Mouse (Mus musculus): ENCODE measurements around the gene Unc5c.

The Unc5c gene

DNA sequence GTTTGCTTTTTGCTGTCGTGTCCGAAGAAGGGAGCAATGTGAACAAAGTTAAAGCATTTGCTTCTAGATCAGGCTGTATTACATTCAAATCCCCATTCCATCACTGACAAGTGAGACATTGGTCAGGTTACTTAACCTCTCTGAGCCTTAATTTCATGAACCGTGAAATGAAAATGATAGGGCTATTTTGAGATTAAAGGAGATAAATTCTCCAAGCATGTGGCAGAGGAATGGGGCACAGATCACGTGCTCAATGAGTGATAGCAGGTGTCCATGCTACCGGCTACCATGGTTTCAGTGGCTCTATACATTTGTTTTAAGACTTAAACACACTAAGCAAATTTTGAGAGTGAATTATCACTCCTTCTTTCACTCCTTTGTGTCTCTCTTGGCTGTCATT is 254.0 kb downstream of the Unc5c start:
- DNase-seq (ENCODE audit: low read depth) = no peak

DNA sequence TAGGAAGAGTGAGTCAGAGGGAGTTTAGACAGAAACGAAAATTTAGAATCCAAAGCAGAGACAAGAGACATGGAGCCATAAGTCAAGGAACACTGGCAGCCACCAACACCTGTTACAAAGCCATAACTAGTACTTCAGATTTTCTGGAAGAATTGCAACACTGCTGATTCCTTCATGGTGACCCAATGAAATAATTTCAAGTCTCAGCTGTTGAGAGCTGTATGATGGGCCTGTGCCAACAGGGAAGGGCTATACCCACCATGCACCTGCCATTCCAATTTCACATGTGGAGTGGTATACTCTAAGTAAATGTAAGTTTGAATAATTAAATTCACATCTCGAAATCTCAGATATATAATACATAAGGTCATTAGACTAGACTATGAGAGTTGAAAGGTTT is 259.5 kb downstream of the Unc5c start:
- DNase-seq (ENCODE audit: low read depth) = no peak

DNA sequence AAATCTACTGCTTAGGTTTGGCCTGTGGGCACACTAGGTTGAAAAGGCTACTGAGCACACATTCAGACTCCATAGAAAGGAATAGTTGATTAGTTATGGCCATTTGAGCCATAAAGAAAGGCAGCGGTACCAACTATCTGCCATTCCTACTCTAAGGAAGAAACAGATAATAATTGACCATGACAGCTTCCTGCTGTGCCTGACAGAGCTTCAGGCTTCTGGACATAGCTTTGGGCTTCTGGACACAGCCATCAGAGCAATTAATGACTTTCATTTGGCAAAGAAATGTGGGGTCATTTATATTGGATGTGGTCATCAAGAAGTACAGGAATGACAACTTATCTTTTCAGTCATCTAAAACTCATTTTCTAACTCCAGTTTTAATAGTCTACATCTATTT is 260.4 kb downstream of the Unc5c start:
- DNase-seq (ENCODE audit: low read depth) = no peak

DNA sequence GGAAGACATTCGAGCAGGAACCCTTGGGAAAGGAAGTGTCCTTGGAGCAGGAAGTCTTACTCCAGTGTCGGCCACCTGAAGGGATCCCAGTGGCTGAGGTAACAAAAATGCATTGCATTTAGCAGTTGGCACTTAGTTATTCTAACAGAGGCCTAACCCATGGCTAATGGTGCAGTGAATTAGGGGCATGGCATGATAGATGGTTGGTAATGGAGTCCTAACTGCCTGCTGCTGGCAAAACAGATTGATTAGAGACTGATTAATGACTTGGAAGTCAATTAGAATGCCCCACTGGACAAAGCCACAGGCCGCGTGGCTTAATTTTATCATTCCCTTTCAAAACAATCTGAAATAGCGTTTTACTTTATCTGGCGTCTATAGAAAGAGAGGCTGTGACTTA is 268.8 kb downstream of the Unc5c start:
- DNase-seq (ENCODE audit: low read depth) = no peak

DNA sequence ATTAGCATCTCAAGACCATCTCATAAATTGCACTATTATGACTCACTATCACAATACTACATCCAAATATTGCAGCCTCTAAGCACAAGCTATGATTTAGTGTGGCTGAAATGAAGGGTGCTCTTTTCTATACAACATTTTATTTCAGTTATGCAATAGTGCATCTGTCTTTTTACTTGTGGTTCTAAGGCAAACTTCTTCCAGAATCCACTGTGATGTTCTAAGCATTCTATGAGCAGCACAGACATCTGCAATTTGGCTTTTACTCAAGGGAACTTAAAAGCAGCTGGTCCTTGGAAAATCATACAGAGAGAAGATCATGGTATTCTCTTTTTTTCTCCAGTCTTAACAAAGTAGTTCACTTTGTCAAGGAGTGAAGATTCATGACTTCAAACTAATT is 270.3 kb downstream of the Unc5c start:
- no peak for DNase-seq (ENCODE audit: low read depth)

DNA sequence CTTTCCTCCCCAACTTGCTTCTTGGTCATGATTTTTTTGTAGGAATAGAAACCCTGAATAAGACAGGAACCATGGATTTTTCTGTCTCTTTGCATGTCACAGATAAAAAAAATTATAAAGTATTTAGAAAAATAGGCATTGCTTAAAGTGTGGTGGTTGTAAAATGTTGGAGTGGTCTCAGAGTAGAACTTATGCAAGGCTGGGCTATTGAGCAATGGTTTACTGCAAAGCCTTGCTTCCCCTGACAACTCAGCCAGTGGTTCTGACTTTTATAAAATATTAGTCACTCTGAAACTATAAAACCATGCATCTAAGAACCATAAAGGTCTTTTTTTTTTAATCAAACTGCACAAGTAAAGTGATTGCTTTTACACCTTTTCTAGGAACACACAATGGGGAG is 280.3 kb downstream of the Unc5c start:
- no peak for DNase-seq (ENCODE audit: low read depth)

DNA sequence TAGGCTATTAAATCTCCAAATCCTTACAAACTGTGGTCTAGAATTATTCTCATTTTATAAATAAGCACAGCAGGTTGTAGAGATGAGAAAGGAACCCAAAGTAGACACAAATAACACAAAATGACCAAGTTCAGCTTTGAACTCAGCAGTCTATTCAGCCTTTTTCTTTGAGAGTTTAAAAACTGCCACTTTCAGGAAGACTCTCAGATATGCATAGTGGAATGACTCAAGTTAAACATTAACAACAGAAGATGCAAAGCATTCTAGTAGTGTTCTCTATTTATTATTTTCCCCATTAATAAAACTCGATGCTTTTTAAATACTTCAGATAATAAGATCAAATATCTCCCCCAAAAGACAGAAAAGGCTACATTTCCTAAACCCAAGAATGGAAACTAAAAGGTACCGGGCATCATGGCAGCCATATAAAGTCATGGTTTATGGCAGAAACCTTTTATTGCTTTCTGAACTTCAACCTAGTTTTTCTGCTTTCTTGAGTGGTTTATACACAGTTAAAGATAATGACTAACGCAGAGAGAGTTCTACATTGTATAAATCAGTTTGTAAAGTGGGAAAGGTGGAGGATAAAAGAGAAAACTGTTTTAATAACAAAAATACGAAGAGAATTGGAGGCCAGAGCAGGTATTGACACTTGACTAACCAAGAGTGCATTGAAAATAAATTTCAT is 283.8 kb downstream of the Unc5c start:
- no peak for DNase-seq (ENCODE audit: low read depth)

DNA sequence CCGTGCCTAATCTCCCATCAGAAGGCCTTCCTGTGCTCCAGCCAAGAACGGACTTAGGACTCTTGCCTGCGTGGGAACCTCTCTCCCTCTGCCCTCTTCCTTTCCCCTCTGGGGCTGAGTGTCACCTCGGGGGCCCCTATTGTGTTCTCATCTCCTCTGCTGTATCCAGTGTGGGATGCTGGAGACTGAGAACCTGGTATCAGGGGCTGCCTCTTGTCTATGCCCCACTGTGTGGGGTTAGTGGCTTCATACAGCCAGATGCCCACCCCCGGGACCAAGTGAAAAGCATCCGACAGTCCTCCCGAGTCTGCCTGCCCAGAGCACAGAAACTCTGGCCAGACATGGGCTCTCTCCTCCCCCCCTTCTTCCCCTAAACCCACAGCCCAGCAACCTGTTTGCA is 287.2 kb downstream of the Unc5c start:
- DNase-seq (ENCODE audit: low read depth) = no peak

DNA sequence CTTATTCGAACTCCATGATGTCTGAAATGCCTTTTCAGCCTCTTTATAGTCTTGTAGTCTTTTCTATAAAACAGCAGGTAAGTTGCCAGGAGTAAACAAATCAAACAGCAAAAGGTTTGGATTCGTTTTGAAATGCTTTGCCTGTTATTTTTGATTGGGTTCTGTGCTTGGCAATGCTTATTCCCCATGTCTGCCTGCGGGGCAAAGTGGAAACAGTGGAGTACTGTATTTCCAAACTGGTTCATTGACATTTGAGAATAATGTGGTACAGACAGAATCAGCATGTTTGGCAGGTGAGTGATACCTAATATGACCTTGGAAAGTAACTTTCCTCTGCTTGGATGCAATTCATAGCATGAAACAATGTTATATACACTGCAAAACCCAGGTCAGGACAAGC is 292.2 kb downstream of the Unc5c start:
- no peak for DNase-seq (ENCODE audit: low read depth)

DNA sequence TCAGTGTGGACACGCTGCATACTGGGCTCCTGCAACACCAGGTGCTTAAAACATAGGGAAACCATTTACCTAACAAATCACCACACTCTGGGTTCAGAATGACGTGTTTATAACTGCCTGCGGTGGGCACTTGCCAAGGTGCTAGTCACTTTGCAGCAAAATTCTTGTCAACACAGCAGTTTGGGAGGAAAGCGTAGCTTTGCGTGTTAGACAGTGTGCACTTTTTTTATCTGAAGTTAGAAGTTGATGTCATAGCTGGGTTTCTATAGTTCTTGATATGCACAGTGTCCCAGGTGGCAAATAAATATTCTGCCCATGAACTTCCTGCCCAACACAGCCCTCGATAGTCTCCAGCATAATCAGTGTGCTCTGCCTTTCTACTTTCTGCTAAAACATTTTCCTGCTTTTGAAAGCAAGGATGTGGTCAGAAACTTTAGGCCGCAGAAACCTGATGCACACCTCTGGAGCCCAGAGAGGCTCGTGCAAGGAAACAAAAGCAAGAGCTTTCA is 313.4 kb downstream of the Unc5c start:
- peak; percentile 10 for DNase-seq (ENCODE audit: low read depth)

DNA sequence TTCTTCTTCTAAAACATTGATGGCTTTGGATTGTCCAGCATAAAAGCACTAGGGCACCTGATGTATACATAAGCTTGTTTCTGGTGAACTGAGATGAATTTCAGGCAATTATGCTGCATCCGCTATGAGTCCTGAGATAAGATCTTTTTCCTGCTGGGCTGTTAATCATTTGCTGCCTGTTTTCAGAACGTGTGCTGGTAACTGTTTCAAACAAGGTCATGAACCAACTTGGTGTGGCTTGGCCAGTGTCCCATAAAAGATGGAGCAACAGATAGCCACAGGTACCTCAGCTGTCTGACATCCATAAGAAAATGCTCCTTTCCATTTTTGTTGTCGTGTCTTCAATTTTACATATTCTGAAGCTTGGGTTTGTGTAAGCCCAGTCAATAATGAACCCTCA is 314.2 kb downstream of the Unc5c start:
- no peak for DNase-seq (ENCODE audit: low read depth)

DNA sequence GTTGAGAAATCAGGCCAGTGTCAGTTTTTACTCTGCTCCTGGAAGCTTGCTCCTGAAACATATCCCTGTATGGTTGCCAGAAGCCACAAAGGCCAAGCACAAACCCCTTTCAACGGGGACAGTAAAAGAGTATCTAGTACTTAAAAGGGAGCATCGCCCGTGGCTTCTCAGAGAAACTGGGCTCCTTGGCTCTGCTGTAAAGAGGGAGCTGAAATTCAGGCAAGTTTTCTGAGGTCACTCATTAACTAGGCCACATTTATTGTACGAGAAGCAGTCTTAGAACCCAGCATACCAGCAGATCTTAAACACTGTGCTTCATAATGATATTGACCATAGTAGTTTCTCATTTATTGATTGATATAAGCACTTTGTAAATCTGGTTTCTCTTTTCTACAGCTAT is 317.5 kb downstream of the Unc5c start:
- DNase-seq (ENCODE audit: low read depth) = no peak

DNA sequence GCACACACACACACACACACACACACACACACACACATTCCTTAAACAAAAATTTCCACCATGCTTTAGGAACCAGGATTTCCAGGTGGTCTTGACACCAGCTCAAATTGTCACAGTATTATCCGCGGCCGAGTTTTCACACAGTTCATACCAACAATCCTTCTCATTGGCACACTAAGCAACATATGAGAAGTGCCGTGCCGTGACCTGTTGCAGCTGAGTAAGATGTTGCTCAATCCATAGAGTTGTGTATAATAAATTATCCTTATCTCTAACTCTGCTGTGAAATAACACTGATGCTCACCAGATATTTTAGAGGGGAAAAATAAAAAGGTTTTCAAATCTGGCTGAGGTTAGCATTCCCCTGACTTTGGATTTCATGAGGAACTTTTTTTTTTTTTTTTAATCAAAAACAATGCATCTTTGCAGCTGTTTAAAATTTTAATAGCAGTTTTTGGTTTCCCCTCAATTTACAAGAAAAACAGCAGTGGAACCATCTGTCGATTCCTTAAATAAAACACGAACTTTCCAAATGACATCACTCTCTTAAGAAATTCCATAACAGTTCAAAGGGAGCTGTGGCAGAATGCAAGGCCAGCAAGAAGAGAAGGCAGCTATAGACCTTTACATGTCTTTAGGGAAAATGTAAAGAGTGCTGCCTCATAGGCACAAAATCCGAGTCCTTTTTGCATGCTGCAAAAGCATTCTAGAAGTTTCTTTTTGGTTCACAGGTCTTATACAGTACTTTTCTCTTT is 326.2 kb downstream of the Unc5c start:
- DNase-seq (ENCODE audit: low read depth) = no peak

DNA sequence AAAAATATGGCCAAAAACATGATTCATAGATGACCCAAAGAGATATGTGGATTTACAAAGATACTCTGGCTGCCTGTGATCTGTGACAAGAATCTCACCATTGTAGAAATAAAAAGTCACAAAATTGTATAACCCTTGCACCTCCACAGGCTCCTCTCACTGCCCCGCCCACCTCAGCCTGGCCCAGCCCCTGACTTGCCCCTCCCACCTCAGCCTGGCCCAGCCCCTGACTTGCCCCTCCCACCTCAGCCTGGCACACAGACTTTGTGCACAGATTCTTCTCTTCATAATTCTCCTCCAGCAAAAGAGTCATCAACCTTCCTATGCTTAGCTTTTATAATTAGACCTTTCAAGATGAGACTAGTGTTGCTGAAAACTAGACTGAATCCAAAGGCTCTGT is 327.1 kb downstream of the Unc5c start:
- DNase-seq (ENCODE audit: low read depth) = no peak

DNA sequence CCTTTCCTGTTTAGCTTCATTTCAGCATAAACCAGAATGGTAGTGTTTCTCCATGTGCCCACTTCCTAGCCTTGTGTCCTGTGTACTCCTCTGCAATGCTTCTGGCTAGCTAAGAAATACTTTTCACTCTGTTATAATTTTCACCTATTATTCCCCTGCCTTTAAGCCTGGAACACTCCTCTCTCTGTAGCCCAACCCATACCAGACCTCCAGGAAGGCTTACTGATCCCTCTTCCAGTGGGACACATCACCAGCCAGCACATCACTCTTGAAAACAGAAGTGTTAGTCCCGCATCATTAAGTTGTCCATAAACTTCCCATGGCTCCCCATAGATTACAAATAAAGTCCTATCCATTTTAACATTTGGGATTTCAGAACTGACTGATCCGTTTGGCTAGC is 328.7 kb downstream of the Unc5c start:
- no peak for DNase-seq (ENCODE audit: low read depth)

DNA sequence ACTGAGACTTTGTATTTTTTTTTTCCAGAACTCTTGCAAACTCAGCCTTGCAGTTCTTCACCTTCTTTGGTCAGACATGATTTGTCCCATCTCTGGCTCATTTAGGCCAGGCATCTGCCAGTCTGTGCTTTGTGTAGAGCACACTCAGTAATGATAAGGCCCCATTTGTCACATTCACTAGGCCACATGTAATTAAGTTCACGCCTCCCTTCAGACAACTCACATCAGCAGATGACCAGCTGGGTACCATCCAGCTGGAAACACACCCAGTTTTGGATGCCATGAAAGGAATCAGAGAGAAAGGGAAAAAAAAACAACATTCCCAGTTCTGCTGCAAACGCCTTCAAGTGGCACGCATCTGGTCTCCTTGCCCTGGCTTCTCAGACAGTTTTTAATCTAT is 329.4 kb downstream of the Unc5c start:
- DNase-seq (ENCODE audit: low read depth) = no peak

DNA sequence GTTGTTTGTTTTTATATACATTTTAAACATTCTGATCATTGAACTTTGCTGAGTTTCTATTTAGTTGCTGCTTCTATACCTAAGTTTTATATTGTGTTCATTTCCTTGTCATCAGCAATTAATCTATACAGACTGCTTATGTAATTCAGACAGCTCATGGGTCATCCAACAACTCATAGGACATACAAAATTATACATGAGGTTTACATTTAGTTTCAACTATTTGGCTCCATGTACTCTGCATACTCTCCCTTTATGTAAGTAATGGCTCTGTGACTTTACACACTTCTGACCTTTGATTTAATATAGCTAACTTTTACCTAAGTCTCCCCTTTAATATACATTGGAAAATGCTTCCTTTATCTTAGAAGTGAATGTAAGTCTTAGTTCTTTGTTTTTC is 332.4 kb downstream of the Unc5c start:
- no peak for DNase-seq (ENCODE audit: low read depth)

DNA sequence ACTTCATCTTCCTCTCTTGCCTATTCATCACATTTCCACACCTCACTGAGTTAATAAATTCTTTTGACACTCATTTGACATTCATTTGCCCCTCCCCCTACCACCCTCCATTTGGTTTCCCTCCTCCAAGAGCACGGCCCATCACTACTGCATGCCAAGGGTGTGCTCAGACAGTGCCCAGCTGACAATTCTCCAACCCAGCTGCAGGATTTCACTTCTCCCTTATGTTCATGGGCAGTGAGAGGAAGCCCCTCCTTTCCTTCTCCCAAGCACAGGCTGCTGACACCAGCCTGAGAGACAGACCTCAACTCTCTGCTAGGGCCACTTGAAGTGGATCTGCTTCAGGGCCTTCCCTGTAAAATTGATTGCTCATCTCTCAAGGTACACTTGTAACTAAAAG is 332.8 kb downstream of the Unc5c start:
- no peak for DNase-seq (ENCODE audit: low read depth)

DNA sequence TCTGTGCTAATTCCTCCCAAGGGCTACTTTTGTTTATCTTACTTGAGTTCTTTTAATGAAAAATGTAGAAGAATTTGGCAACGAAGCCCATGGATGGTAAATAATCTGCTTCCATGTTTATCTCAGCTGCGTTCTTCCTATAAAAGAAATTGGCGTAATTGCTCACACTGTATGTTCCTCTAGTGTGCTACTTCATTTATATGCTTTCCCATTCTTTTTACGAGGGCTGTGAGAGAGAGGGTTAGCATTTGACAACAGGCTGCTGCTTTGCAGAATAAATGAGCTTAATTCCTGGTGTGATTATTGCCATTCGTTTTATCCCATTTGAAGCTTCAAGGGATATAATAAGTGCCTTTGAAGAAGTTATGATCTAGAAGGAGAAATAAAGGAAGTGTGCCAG is 339.1 kb downstream of the Unc5c start:
- DNase-seq (ENCODE audit: low read depth) = no peak

DNA sequence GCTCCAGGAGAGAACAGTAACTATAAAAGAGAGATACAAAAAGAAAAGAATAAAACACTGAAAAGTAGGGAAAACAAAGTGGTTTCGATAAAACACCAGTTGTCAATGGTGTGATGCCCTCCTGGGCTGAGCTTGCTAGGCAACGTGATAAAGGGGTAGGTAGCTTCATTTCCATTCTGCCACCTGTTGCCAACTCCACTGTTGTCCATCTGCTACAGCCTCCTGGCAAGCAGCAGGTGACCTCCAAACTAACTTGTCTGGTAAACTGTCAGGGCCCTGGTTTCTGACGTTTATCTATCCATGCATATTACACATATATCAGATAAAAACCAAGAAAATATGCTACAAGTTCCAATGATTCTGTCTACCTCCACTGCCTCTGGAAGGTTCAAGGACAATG is 344.6 kb downstream of the Unc5c start:
- DNase-seq (ENCODE audit: low read depth) = no peak

DNA sequence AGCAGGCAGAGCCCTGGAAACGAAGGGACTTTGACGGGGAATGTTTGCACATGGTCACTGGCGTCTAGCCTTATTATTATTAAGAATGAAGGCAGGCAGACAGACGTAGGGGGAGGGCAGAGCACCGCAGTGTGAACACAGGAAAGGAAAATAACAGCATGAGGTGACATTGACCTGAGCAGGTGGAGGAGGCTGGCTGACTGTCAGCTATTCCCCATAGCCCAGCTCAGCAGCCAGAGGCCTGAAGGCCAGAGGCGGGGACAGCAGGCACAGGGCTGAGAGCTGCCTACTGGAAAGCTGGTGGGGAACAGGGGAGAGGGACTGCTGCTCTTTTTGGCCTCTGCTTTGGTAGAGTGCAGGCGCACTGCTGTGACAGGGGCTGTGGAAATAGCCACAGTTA is 345.9 kb downstream of the Unc5c start:
- DNase-seq (ENCODE audit: low read depth) = no peak

DNA sequence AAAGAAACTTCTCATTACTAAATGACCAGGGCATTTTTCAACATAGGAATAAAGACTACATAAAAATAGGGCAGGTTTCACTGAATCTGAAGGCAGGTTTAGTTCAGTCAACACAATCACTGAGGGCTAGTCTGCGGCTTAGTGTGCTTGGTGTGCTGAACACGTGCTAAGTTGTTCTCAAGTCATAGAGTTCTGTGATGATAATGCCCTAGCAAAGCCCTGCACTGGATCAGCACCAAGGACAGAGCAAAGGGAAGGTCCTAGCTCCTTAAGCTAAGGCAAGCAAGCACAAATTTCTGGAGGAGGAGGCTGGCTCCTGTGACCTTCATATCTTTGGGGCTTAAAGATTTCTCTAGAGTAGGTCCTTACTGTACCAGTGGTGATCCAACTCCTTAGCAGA is 346.3 kb downstream of the Unc5c start:
- no peak for DNase-seq (ENCODE audit: low read depth)

DNA sequence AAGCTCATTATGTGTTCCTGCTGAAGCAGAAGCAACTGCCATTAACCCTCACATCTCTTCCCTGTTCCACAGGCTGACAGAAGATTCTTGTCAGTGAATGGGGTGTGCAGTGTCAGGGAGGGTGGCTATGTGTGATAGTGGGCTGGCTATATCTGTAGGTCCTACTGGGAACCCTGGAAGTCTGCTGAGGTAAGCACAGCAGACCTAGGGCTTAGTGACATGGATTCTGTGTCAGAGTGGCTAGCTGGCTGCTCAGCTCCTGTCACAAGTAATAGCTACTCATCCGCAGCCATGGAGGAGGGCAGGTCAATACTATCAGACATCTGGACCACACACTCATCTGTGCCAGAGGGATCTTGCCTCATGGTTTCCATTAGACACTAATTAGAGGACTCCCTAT is 349.8 kb downstream of the Unc5c start:
- DNase-seq (ENCODE audit: low read depth) = no peak
